Mouse (Mus musculus): ENCODE results near the gene Parva. TPM values are rescaled to one million over a fixed set of nuclear protein-coding genes. Genes with fewer than 3 reads are reported as not detected.

The Parva gene
- polyA plus RNA-seq, 1 experiment from 2014 or later, result 93.4 TPM

DNA sequence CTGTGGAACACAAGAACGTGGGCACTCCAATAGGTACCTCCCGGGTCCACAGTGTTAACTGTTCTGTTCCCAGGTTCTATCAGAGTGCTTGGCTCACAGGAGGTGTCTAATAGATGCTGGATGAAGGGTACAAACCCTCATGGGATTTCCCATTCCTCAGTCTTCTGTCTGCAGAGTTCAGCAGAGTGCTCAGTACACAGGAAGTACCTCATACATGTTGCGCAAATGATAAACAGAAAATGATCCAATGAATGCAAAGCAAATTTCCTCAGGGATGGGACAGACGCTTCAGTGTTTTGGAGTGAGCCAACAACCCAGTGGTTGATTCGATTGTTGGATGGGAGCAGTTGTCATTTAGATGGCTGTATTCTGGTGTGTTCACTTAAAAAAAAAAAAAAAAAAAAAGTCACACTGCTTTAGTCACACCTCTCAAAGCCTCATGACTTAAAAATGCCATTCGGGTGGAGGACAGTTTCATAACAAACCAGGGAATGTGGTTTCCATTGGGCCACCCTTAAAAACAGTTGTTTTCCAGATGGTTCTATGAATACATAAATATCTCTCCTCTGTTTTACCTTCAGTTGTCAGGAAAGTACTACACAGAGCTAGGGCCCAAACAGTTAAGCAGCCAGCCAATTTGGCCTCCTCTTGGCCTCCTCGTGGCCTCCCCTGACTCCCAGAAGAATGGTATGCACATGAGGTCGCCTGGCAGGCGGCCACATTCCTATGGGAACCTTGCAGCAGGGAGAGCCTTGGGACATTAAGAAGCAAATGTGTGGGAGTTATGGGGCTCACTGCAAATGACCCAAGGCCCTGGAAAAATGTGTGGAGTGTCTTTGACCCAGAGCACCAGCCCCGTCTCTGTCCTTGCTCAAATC, 187.7 kb downstream of the Parva start:
- ATAC-seq (ENCODE audit: low read depth) (0 out of 2 replicates have a peak, but pooled peaks have one; percentile 41), DNase-seq (ENCODE audit: low spot score) (peak; percentile 80)
- Histone ChIP-seq H3K27ac (replicated peaks; ENCODE audit: low read depth, low read length) (peak overlapping the region; percentile 30; the same call in 1 of the 2 replicates), H3K4me2 (ENCODE audit: low read depth, low read length) (no peak overlapping the region), H3K27me3 (replicated peaks; ENCODE audit: control insufficient read depth, insufficient read depth, low read length) (no peaks in the 10 kb centered on the region), H3K9me3 (ENCODE audit: control insufficient read depth, low read length) (no peaks in the 10 kb centered on the region), H3K9ac (ENCODE audit: low read depth, low read length) (no peak overlapping the region), H3K4me3 (ENCODE audit: low read depth, low read length) (no peak overlapping the region), H3K36me3 (ENCODE audit: control insufficient read depth, insufficient read depth, low read length) (no peaks in the 10 kb centered on the region), H3K4me1 (ENCODE audit: control insufficient read depth, insufficient read depth, low read length) (peaks cover 4% of the 10 kb centered on the region; the same call in 1 of the 2 replicates)
- WGBS, result 52% methylated on average over 10 of the region's 10 CpGs

DNA sequence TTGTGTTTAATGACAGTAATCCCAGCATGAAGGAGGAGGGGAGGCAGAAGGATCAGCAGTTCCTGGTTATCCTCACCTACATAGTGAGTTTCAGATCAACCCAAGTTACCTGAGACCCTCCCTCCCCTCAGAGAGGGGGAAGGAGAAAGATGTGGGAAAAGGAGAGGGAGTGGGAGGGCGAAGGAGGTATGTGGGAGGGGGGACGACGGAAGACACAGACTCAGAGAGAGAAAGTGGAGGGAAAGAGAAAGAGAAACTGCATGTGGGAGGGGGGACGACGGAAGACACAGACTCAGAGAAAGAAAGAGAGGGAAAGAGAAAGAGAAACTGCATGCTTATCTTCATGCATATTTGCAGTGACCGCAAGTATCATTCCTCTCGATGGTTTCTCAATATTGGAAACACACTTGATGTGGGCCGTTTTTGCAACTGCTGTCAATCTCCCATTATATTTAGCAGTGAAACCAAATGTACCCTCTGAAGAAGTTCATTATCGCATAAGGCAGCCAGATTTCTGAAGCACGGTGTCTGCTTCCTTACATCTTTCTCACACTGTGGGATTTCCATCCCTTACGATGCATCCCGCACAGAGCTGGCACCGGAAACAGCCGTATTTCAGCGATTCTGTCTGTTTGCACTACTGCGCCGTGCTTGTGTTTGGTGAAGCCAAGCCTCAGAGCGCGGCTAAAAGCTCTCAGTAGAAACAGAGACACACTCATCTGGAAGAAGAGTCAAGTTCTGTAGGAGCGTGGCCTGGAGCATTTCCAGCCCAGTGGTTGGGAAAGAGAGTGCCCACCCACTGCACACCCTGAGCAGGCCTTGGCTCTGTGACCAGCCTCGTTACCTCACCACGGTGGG, 193.2 kb downstream of the Parva start:
- H3K4me2 ChIP-seq (ENCODE audit: low read depth, low read length), result peak overlapping the region; percentile 43
- H3K4me3 ChIP-seq (ENCODE audit: low read depth, low read length), result peak overlapping the region; percentile 1
- H3K9me3 ChIP-seq (ENCODE audit: control insufficient read depth, low read length), result no peaks in the 10 kb centered on the region
- peak; percentile 86 for DNase-seq (ENCODE audit: low spot score)
- H3K9ac ChIP-seq (ENCODE audit: low read depth, low read length), result no peak overlapping the region
- 0 out of 2 replicates have a peak, but pooled peaks have one; percentile 57 for ATAC-seq (ENCODE audit: low read depth)
- peak overlapping the region; percentile 67 for H3K27ac ChIP-seq (replicated peaks; ENCODE audit: low read depth, low read length)
- H3K4me1 ChIP-seq (ENCODE audit: control insufficient read depth, insufficient read depth, low read length), result peaks cover 8% of the 10 kb centered on the region; the same call in 1 of the 2 replicates
- no peaks in the 10 kb centered on the region for H3K27me3 ChIP-seq (replicated peaks; ENCODE audit: control insufficient read depth, insufficient read depth, low read length)
- no peaks in the 10 kb centered on the region for H3K36me3 ChIP-seq (ENCODE audit: control insufficient read depth, insufficient read depth, low read length)
- WGBS, result 50% methylated on average over 22 of the region's 22 CpGs

DNA sequence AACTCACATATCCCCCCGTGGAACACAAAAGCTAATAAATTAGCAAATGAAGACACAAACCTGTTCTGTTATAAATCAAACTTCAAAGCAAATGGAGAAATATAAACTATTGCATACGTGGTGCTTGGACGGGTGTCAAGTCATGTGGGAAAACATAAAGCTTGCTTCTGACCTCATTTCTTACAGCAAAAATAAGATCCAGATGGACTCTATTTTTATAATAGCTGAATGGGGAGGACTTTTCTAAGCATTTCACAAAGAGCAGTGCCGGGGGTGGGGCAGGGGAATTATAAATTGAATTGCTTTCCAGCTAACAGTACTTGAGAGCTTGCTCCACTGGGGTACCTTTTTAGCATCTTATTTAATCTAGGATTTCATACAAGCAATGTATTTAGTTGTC, 200.2 kb downstream of the Parva start:
- H3K27me3 ChIP-seq (replicated peaks; ENCODE audit: control insufficient read depth, insufficient read depth, low read length), result no peaks in the 10 kb centered on the region
- DNase-seq (ENCODE audit: low spot score) (peak; percentile 92), ATAC-seq (ENCODE audit: low read depth) (peak; percentile 67; the same call in 1 of the 2 replicates)
- H3K4me3 ChIP-seq (ENCODE audit: low read depth, low read length), result no peak overlapping the region
- no peaks in the 10 kb centered on the region for H3K9me3 ChIP-seq (ENCODE audit: control insufficient read depth, low read length)
- H3K9ac ChIP-seq (ENCODE audit: low read depth, low read length), result no peak overlapping the region
- WGBS, result 29% methylated on average over 4 of the region's 4 CpGs
- no peaks in the 10 kb centered on the region for H3K36me3 ChIP-seq (ENCODE audit: control insufficient read depth, insufficient read depth, low read length)
- peak overlapping the region; percentile 67 for H3K27ac ChIP-seq (replicated peaks; ENCODE audit: low read depth, low read length)
- H3K4me2 ChIP-seq (ENCODE audit: low read depth, low read length), result no peak overlapping the region
- peaks cover 7% of the 10 kb centered on the region for H3K4me1 ChIP-seq (ENCODE audit: control insufficient read depth, insufficient read depth, low read length)

DNA sequence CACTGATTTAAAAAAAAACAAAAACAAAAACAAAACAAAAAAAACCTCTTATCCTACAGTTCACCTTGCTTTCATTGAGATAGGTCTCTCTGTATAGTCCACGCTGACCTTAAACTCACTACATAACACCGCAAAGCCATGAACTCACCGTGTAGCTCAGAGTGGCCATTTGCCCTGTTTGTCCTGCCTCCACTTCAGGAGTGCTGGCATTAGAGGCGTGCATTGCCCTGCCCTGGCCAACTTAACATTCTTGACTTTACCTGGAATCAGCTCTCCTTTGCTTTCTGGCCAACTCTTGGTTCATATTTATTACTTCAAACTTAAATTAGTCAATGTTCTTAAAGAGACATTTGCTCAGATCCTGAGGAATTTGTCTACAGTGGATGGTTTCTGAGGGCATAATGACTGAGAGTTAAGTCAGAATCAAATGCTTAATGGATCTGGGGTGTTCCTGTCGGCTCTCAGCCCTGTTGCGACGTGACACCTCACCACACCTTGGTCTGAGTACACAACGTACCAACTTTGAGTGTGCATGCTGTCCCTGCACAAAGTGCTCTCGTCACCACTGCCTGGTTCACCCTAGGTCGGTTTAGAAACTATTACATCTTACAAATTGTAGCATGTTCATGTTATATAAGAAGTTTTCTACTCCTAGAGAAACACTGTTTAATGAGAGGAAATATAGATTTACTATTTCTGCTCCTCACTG, 207.4 kb downstream of the Parva start:
- H3K27ac ChIP-seq (replicated peaks; ENCODE audit: low read depth, low read length), result no peak overlapping the region
- H3K4me2 ChIP-seq (ENCODE audit: low read depth, low read length), result no peak overlapping the region
- ATAC-seq (ENCODE audit: low read depth) (no peak), DNase-seq (ENCODE audit: low spot score) (no peak)
- no peaks in the 10 kb centered on the region for H3K36me3 ChIP-seq (ENCODE audit: control insufficient read depth, insufficient read depth, low read length)
- H3K9ac ChIP-seq (ENCODE audit: low read depth, low read length), result no peak overlapping the region
- WGBS, result 83% methylated on average over 10 of the region's 10 CpGs
- no peak overlapping the region for H3K4me3 ChIP-seq (ENCODE audit: low read depth, low read length)
- no peaks in the 10 kb centered on the region for H3K27me3 ChIP-seq (replicated peaks; ENCODE audit: control insufficient read depth, insufficient read depth, low read length)
- no peaks in the 10 kb centered on the region for H3K4me1 ChIP-seq (ENCODE audit: control insufficient read depth, insufficient read depth, low read length)
- H3K9me3 ChIP-seq (ENCODE audit: control insufficient read depth, low read length), result no peaks in the 10 kb centered on the region

DNA sequence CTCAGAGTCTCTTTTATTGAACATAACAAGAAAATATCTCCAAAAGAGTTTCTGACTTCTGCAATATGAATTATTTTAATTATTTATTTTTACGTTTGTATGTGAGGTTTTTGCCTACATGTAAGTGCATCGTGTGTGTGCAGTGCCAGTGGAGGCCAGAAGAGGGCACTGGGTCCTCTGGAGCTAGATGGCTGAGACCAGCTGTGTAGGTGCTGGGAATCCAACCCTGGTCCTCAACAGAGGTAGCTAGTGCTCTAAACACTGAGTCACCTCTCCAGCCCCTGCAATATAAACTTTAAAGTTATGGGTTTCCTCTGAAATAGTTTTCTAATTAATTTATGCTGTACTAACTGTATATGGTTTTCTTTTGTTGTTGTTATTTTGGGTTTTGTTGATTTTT, 208.6 kb downstream of the Parva start:
- 90% methylated on average over 2 of the region's 2 CpGs for WGBS
- H3K9ac ChIP-seq (ENCODE audit: low read depth, low read length), result no peak overlapping the region
- H3K36me3 ChIP-seq (ENCODE audit: control insufficient read depth, insufficient read depth, low read length), result no peaks in the 10 kb centered on the region
- H3K4me3 ChIP-seq (ENCODE audit: low read depth, low read length), result no peak overlapping the region
- no peak overlapping the region for H3K4me2 ChIP-seq (ENCODE audit: low read depth, low read length)
- H3K4me1 ChIP-seq (ENCODE audit: control insufficient read depth, insufficient read depth, low read length), result no peaks in the 10 kb centered on the region
- DNase-seq (ENCODE audit: low spot score), result no peak
- no peak for ATAC-seq (ENCODE audit: low read depth)
- H3K9me3 ChIP-seq (ENCODE audit: control insufficient read depth, low read length), result no peaks in the 10 kb centered on the region
- H3K27ac ChIP-seq (replicated peaks; ENCODE audit: low read depth, low read length), result no peak overlapping the region
- no peaks in the 10 kb centered on the region for H3K27me3 ChIP-seq (replicated peaks; ENCODE audit: control insufficient read depth, insufficient read depth, low read length)

Other genes starting within 250 kb of the Parva start
- 11.0 and 11.5 TPM in 2 replicates for gene Mical2, start 201.6 kb upstream of the Parva start, polyA plus RNA-seq (2014; fragmentation: Nextera tagmentation; extraction: Ambion mirVana)